Mouse (Mus musculus): Measurements from ENCODE around the gene Nell2.

The Nell2 gene

DNA sequence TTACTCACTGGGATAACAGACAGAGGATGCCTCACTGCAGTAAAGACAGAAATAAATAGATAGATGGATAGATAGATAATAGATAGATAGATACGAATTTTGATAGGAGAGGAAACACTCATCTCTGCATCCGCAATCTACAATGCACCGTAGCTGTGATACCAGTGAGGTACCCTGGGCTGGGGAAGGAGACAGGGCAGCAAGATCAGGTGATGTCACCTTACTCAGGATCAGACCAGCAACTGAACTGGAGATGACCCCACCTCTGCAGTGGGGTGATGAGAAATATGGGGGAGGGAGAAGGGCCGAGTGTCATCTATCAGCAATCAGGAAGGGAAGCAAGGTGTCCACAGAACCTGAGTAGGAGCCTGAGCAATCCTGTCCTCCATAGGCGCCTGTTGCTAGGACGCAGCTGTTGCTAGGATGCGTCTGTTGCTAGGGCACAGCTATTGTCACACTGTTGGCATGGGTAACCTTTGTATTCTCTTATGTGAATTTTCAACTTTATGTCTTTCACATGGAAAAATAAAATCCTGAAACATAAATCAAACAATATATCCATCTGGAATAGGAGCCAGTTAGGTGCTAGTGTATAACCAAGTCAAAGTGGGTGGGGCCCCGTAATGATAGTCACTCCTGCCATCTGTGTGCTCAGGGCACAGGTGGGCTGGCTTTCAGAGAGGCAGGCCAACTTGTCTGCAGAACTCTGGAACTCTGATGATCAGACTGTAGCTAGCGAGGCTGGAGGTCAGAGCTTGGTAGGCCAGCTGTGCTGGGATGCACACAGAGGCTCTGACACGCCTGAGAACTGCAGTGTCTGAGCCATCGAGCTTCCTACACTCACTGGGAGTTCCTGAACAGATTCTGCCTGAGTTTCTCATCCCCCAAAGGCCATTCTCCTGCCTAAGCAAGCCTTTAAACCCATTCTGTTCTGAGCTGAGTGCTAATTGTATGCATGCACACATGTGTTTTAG lies 193.7 kb downstream of the Nell2 start:
- no peak for DNase-seq (ENCODE audit: low spot score)

DNA sequence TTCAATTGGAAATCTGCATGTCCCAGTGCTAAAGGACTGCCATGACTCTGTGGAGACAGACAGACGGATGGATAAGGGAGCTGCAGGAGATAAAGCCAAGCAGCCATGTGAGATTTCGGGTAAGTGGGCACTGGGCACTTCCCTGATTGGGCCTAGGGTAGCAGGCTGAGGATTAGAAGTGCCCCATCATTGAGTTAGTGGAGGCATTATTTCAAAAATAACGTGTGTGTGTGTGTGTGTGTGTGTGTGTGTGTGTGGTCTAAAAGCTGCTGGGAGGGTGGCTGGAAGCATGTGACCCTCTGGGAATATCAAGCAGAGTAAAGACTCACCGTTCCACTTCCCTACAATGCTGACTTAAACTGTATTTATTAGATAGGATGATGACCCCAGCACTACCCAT lies 195.1 kb downstream of the Nell2 start:
- no peak for DNase-seq (ENCODE audit: low spot score)

DNA sequence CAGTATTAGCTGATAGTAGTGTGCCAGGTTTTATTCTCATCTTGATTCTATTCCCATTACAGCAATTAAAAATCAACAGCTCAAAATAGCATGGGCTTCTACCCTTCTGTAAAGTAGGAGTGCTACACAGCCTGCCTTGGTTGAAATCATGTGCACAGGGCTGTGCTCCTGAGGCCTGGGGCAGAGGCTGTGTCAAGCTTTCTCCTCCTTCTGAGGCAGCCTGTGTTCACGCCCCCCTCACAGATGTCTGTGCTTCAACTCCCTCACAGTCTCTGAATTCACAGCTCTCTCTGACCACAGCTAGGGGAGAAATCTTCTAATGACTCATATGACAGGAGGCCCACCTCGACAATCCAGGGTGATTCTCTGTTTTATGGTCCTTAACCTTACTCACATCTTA lies 197.4 kb downstream of the Nell2 start:
- DNase-seq (ENCODE audit: low spot score), result no peak

DNA sequence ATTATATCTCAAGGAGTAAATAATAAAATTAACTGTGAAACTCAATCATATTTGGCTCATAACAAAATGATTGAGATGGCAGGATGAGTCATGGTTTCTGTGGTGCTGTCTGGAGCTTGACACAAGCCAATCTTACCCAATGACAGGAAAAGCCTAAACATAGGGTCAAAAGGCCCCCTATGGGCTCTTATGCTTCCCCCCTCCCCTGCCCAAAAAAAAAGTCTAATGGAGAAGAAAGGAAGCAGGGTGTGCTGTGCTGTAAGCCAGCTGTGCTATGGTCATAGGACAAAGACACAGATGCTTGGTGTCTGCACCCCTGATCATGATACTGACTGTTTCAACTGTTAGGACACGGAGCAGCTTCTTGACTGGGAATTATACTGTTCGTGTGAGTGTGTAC lies 205.6 kb downstream of the Nell2 start:
- no peak for DNase-seq (ENCODE audit: low spot score)

DNA sequence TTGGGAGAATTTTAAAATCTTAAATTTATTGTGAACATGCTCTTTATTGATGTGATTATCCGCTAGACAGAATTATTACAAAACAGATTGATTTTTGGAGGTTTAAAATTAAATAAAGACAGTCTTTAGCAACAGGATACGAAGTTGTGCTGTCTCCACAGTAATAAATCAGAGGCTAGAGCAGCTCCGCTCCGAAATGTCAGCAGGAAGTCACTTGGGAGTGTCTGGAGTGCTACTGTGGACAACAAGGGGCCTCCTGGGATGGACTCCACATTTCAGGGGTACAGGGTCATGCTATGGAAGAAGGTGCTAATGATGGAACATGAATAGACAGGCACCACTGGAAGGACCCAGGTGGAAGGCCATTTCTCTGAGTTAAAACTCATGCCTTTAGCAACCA lies 211.7 kb downstream of the Nell2 start:
- no peak for DNase-seq (ENCODE audit: low spot score)

DNA sequence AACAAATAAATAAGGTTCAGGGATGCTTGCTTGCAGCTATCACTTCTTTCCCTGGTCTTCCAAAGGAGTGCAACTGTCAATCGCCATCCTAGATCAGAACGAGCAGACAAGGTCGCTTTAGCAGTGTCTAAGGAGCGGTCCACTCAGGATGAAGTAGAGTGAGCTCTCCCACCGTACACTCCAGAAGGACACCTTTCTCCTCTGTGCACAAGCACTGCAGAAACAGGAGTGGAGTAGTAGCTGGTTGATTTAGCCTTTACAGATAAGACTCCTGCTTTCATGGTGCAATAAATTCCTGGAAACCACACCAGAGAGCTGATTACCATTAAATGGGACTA lies 213.6 kb downstream of the Nell2 start:
- no peak for DNase-seq (ENCODE audit: low spot score)

DNA sequence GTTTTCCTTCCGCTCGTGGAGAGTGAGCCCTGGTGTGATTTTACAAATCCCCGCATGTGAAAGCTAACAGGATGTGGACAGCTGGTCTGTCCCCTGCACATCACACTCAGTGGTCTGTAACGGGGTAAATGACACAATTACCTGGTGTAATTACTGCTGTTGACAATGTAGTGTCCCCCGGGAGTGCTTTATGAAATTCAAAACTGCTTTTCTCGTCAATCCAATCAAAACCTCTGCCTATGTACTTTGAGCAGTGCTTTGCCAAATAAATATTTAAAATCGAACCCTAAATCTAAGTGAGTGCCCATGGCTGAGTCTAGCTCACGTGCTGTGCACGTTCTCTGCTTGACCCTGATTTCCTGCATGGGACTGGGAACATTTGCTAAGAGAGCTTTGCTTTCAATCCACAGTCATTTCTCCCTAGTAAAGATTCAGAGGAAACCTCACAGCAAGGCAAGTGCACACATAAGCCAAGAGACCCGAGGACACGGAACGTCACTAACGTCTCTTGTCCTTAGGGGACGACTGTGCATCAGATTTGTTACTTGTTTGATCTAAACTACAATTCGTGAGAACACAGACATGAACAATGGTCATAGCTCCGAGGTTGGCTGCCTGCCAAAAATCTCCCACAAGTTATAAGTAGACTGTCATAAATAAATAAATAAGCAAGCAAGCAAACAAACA lies 214.1 kb downstream of the Nell2 start:
- DNase-seq (ENCODE audit: low spot score), result no peak

DNA sequence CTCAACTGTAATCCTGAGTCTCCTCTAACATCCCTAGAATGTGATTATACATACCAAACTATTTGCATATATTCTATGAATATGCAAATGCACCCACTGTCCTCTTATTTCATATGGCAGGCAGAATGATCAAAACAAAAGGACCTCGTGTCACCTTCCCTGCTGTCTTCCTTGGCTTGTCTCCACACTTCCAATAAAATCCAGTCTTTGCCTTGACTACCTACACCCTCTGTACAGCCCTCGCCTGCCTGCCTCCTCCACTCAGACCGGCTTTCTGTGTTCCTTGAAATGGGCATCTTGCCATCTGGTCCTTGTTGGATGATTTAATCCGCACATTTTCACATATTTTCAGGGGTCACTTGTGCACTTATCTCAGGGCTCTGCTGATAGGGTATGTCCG lies 215.1 kb downstream of the Nell2 start:
- no peak for DNase-seq (ENCODE audit: low spot score)

DNA sequence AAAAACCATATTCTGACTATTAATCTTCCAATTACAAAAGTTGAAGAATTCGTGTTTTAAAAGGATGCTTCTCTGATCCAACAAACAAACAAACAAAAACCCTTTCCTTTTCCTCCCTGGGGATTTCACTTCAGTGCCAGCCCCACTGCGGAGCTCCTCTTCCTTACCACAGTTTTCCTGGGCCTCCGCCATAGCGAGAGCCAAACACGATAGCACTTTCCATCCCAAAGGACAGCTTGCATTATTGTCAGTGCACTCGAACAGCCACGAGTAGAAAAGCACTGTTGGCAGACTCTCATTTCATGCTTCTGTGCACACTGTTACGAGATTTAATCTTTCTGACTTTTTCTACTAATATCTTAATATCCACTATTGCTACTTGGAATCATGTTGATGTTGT lies 224.3 kb downstream of the Nell2 start:
- no peak for DNase-seq (ENCODE audit: low spot score)

DNA sequence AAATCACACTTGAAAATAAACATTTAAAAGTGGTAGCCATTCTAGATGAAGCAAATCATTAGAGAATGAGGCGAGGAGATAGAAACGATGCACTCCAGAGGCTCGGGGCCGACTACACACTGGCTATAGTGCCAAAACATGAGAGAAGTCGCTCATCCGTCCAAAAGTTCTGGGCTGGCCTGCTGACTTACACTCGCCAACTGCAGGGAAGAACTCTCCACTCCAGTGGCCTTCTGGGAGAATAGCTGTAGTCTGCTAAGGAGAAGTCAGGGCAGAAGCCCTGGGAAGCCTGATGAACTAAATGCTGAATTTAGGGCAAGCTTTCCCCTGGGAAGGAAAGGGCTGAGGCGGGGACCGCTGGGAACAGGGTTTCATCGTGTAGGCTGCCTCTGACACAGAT lies 231.8 kb downstream of the Nell2 start:
- DNase-seq (ENCODE audit: low spot score), result no peak

DNA sequence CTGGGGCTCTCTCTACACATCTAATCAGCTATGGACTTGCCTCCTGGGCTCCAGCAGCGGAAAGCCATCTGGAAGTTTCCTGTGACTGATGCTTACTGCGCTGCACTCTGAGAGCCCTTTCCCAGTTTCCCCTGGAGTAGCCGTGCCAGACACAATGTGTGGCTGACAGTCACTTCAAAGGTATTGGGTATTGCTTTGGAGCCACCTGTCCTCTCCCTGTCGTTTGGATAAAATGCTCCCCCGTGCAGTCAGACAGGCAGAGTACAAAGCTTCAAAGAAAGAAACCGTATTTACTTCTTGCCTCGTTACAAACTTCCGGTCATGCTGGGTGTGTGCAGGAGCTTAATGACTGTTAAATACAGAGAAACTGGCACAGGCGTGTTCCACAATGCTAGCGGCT lies 239.3 kb downstream of the Nell2 start:
- no peak for DNase-seq (ENCODE audit: low spot score)

DNA sequence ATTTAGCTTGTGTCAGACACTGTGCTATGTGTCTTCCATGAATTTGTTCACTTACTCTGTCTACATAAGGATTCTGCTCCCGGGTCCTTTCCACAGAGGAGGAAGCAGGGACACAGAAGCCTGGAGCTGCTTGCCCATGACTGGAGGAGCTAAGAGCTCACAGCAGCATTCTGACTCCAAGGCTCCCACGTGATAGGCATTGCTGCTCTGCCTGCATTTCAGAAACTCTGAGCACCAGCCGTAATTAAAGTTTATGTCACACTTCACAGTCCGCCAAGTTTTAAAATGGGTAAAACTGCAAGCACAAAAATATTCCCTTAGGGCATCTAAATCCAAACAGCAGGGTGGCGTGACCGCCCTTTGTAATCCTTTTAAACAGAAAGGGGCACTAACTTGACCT lies 243.2 kb downstream of the Nell2 start:
- DNase-seq (ENCODE audit: low spot score), result no peak

DNA sequence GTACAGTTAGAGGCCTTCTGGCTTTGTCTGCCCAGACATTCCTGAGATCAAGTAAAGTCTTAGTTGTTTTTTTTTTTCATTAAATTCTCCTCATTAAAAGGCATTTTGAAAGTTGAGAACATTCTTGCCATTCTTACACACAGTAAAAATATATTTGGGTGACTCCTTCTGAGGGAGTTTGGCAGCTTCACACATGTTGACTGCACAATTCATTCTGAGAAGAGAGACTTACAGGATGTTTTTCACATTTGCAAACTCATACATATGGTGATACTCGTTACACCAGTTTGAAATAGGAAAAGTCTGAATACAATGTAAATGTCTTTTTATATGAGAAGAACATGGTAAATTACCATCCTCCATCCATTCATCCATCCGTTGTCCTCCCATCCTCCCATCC lies 247.4 kb downstream of the Nell2 start:
- no peak for DNase-seq (ENCODE audit: low spot score)

DNA sequence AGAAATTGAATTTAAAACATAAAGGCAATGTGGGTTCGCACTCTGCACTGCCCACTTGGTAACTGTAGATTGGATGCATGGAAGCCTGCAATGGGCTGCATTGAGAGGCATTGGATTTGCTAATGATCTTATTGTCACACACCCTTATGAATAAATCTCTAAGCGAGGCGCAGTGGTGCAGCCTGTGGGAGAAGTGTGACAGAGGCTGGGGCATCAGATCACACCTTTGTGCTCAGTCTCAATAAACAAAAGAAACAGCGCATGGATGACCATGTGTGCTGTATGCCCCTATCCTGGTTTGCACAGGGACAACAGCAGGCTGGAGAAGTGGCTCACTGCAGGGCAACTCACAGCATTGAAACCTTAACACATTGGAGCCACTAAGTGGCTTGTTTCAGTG lies 250.4 kb downstream of the Nell2 start:
- DNase-seq (ENCODE audit: low spot score), result no peak

DNA sequence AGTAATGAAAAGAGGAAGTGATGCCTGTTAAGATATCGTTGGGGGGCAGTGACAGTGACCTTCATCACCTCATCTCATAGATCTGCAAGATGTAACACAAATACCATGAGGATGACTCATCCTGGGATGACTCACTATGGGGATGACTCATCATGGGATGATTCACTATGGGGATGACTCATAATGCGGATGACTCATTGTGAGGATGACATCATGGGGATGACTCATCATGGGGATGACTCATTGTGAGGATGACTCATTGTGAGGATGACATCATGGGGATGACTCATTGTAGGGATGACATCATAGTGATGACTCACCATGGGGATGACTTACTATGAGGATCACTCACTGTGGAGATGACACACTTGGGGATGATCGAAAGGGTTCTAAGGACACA lies 251.8 kb downstream of the Nell2 start:
- DNase-seq (ENCODE audit: low spot score), result no peak

DNA sequence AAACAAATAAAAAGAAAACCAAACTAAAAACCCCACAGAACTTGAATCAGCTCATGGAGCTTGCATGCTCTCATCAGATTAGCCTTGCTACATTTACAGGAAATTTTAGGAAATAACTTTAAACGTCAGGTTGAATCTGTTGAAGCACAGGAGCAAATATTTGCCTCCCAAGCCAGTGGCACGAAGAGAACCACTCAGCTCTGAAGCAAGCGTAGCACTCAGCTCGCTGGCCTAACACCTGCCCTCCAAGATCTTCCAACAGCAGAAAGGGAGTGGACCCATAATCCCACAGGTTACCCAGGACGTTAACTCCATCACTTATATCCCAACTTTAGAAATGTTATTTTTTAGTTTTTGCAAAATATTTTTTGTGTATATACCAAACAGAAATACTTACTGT lies 252.8 kb downstream of the Nell2 start:
- no peak for DNase-seq (ENCODE audit: low spot score)

DNA sequence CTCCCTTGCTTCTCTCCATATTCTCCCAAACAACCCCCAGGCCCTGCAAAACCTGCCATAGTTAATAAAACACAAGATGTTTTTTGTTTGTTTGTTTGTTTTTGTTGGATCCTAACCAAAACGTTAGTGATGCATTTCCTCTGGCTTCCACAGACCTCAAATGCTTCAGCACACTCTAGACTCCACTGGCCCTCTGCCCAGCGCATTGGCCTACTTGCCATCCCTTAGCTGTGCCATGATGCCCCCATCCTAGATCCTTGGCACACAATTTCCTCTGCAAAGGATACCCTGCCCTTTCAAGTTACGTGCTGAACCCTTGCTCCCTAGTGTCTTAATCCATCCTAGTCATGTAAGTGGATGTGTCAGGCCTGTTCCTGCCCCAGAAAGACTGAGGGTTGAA lies 255.1 kb downstream of the Nell2 start:
- no peak for DNase-seq (ENCODE audit: low spot score)

DNA sequence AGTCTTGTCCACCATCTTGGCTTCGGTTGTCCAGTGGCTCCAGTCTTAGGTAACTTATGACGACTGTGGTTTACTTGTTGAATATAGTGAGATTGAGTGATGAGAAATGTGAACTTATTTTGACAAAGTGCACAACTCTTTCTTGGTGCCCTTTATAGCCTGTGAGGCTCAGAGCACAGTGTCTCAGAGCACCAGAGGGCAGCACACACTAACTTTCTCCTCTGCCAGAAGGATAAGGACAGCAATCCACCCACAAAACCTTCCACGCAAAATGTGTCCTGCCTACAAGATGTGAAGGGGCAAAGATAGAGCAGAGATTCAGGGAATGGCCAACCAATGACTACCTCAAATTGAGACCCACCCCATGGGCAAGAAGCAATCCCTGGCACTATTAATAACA lies 256.2 kb downstream of the Nell2 start:
- DNase-seq (ENCODE audit: low spot score), result no peak

DNA sequence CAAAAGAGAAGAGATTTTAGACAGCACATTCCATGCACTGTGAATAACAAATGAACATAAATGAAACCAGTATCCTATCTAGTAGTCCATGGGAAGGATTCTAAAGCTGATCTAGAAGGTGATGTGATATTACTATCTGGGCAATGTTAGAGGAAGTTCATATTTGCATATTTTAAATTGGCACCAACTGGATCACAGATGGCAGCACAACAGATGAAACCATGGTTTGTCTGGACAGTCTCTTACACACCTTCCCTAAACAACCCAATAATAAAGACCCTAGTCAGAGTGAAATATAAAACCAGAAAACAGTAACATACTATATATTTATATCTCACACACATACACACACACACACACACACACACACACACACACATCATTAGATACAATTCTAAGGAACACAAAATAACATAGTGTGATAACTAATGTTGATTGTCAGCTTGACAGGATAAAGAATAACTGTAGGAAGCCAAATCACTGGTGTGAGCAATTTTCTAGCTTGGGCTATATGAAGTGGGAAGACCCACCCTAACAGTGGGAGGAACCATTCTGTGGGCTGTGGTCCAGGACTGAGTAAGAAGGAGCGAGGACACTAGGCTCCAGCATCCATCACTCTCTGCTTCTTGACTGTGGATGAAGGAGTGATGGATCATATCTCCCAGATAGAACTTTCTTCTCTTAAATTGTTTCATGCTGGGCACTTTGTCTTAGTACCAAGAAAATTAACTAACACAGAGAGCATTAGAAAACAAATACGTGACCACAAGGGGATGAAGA lies 268.5 kb downstream of the Nell2 start:
- no peak for DNase-seq (ENCODE audit: low spot score)

DNA sequence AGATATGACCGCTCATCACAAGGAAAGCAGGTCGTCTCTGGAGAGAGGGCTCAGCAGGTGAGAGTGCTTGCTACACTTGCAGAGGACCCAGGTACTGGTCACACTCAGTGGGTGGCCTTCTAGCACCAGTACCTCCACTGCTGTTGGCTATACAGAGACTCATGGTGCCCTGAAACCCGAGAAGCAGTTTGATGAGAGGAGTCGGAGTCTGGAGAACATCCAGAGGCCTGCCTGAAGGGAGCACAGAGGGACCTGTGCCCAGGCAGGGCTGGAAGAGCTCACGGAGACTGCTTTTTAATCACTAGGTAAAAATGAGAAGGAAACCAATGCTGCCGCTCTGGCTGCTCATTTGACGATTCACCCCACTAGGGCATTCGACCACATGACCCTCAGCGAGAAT lies 271.2 kb downstream of the Nell2 start:
- no peak for DNase-seq (ENCODE audit: low spot score)

DNA sequence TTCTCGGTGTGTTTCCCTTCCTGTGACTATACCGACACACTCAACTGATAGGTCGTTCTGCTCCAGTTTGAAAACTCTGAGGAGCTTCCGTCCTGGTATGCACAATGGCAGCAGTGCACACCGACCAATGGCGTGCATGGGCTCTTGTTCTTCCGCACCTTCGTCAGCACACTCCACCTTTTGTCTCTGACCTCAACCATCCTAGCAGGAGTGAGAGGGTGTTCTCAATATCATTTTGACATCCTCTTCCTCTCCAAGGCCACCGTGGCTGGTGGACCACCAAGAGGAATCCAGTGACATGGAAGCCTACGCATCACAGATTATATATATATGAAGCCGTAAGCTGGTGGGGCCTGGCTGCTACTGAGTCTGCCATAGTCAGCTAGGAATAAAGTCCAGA lies 282.8 kb downstream of the Nell2 start:
- DNase-seq (ENCODE audit: low spot score), result no peak

DNA sequence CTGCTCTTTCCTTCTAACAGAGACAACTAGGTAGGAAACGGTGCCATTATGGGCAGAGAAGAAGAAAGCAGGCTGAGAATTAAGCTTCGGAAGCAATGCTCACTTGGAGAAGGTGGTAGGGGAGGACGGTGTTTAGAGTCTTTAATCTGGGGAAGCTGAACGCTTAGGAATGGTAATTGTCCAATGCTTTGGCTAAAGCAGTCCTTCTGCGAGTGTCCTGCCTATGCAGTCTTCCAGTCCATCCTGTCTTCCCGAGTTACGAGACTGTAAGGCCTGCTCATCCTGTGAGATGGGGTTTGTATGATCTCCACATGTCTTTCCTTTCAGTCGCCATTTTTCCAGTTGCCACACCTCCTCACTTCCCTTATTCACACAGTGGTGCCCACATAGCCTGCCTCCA lies 284.5 kb downstream of the Nell2 start:
- DNase-seq (ENCODE audit: low spot score), result no peak

DNA sequence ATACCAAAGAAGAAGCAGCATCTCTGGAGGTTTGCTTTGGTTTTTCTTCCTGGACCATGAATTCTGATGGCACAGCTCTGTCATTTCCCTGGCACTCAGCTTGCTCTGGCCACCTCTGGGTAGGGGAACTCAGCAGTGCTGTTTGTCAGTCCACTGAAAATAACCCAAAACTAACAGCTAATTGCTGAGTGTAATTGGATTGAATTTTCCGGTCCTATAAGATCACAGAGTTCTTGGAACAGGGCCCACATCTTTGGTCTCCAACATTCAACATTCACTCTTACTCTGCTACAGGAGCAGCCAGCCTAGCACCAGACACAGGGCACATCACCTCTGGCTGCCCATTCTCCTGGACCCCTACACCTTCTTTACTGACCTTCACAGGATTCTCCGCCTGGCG lies 287.2 kb downstream of the Nell2 start:
- DNase-seq (ENCODE audit: low spot score), result no peak

Data from testis, postnatal 10 days (tissue).